Mouse (Mus musculus): ENCODE data around the gene Fgfr2. TPM values are rescaled to one million over a fixed set of nuclear protein-coding genes. Genes with fewer than 3 reads are reported as not detected.

Fgfr2 gene
- polyA plus RNA-seq, 1 experiment from 2014 or later, result 39.4 TPM

GRCm38 (mm10) chr7:132736099-132736862, 386.9 kb downstream of the Fgfr2 start:
- H3K4me3 ChIP-seq (replicated peaks), result no peak overlapping the region
- H3K36me3 ChIP-seq, result peaks cover 4% of the 10 kb centered on the region
- WGBS, result 62% methylated on average over 17 of the region's 17 CpGs
- H3K4me2 ChIP-seq (replicated peaks), result no peak overlapping the region
- H3K27ac ChIP-seq, result no peak overlapping the region
- ATAC-seq, result no peak
- H3K27me3 ChIP-seq, result no peaks in the 10 kb centered on the region
- no peaks in the 10 kb centered on the region for H3K9me3 ChIP-seq
- H3K9ac ChIP-seq (replicated peaks), result no peak overlapping the region
- peaks cover 45% of the 10 kb centered on the region for H3K4me1 ChIP-seq (replicated peaks)

GRCm38 (mm10) chr7:132735145-132735544, 388.0 kb downstream of the Fgfr2 start:
- Histone ChIP-seq H3K27me3 (no peaks in the 10 kb centered on the region), H3K4me1 (replicated peaks) (peaks cover 56% of the 10 kb centered on the region), H3K9ac (replicated peaks) (no peak overlapping the region), H3K9me3 (no peaks in the 10 kb centered on the region), H3K4me2 (replicated peaks) (no peak overlapping the region), H3K27ac (no peak overlapping the region), H3K36me3 (no peaks in the 10 kb centered on the region), H3K4me3 (replicated peaks) (no peak overlapping the region)
- ATAC-seq, result no peak
- 73% methylated on average over 5 of the region's 5 CpGs for WGBS

- peak overlapping the region; percentile 27; the same call in 1 of the 2 replicates for H3K27ac ChIP-seq
- no peak overlapping the region for H3K4me3 ChIP-seq (replicated peaks)
- 85% methylated on average over 9 of the region's 9 CpGs for WGBS
Measured at GRCm38 (mm10) chr7:132734222-132734621, 388.9 kb downstream of the Fgfr2 start.

GRCm38 (mm10) chr7:132733521-132733920, 389.6 kb downstream of the Fgfr2 start:
- Histone ChIP-seq H3K4me3 (replicated peaks) (no peak overlapping the region), H3K9ac (replicated peaks) (peak overlapping the region; percentile 7; the same call in 1 of the 2 replicates), H3K4me2 (replicated peaks) (no peak overlapping the region), H3K4me1 (replicated peaks) (peaks cover 57% of the 10 kb centered on the region), H3K36me3 (0 out of 2 replicates have a peak, but pooled peaks cover 2% of the 10 kb centered on the region), H3K27ac (peak overlapping the region; percentile 27; the same call in 1 of the 2 replicates), H3K9me3 (no peaks in the 10 kb centered on the region), H3K27me3 (no peaks in the 10 kb centered on the region)
- WGBS, result 51% methylated on average over 6 of the region's 6 CpGs
- no peak for ATAC-seq

More at GRCm38 (mm10) chr7:132734222-132734621, 388.9 kb downstream of the Fgfr2 start:
- Histone ChIP-seq H3K36me3 (0 out of 2 replicates have a peak, but pooled peaks cover 2% of the 10 kb centered on the region), H3K9me3 (no peaks in the 10 kb centered on the region), H3K9ac (replicated peaks) (no peak overlapping the region), H3K27me3 (no peaks in the 10 kb centered on the region), H3K4me1 (replicated peaks) (peaks cover 57% of the 10 kb centered on the region), H3K4me2 (replicated peaks) (no peak overlapping the region)
- no peak for ATAC-seq

- Histone ChIP-seq H3K4me3 (replicated peaks) (no peak overlapping the region), H3K9me3 (no peaks in the 10 kb centered on the region), H3K4me2 (replicated peaks) (no peak overlapping the region), H3K36me3 (0 out of 2 replicates have a peak, but pooled peaks cover 2% of the 10 kb centered on the region), H3K9ac (replicated peaks) (no peak overlapping the region), H3K27me3 (no peaks in the 10 kb centered on the region), H3K27ac (peak overlapping the region; percentile 30), H3K4me1 (replicated peaks) (peaks cover 59% of the 10 kb centered on the region)
- 48% methylated on average over 6 of the region's 6 CpGs for WGBS
- ATAC-seq, result no peak
Measured at GRCm38 (mm10) chr7:132732136-132732789, 390.9 kb downstream of the Fgfr2 start.

- Histone ChIP-seq H3K36me3 (0 out of 2 replicates have a peak, but pooled peaks cover 2% of the 10 kb centered on the region), H3K9me3 (no peaks in the 10 kb centered on the region), H3K27ac (peak overlapping the region; percentile 30), H3K4me2 (replicated peaks) (no peak overlapping the region), H3K4me3 (replicated peaks) (no peak overlapping the region), H3K4me1 (replicated peaks) (peaks cover 60% of the 10 kb centered on the region), H3K27me3 (no peaks in the 10 kb centered on the region), H3K9ac (replicated peaks) (no peak overlapping the region)
- WGBS, result 19% methylated on average over 6 of the region's 6 CpGs
- ATAC-seq, result peak; percentile 59
Measured at GRCm38 (mm10) chr7:132731558-132731957, 391.6 kb downstream of the Fgfr2 start.

- no peaks in the 10 kb centered on the region for H3K9me3 ChIP-seq
- 0 out of 2 replicates have a peak, but pooled peaks cover 2% of the 10 kb centered on the region for H3K36me3 ChIP-seq
- no peak for ATAC-seq
- no peaks in the 10 kb centered on the region for H3K27me3 ChIP-seq
- H3K4me3 ChIP-seq (replicated peaks), result no peak overlapping the region
- no peak overlapping the region for H3K4me2 ChIP-seq (replicated peaks)
- peak overlapping the region; percentile 30; the same call in 1 of the 2 replicates for H3K27ac ChIP-seq
- H3K4me1 ChIP-seq (replicated peaks), result peaks cover 56% of the 10 kb centered on the region
- no peak overlapping the region for H3K9ac ChIP-seq (replicated peaks)
- 62% methylated on average over 7 of the region's 7 CpGs for WGBS
Measured at GRCm38 (mm10) chr7:132730510-132730909, 392.6 kb downstream of the Fgfr2 start.

GRCm38 (mm10) chr7:132729093-132729831, 393.9 kb downstream of the Fgfr2 start:
- no peak for ATAC-seq
- Histone ChIP-seq H3K4me1 (replicated peaks) (peaks cover 53% of the 10 kb centered on the region), H3K4me3 (replicated peaks) (no peak overlapping the region), H3K27ac (no peak overlapping the region), H3K9me3 (no peaks in the 10 kb centered on the region), H3K9ac (replicated peaks) (no peak overlapping the region), H3K4me2 (replicated peaks) (no peak overlapping the region), H3K27me3 (no peaks in the 10 kb centered on the region), H3K36me3 (0 out of 2 replicates have a peak, but pooled peaks cover 2% of the 10 kb centered on the region)
- 84% methylated on average over 4 of the region's 4 CpGs for WGBS

GRCm38 (mm10) chr7:132726106-132726861, 396.9 kb downstream of the Fgfr2 start:
- Histone ChIP-seq H3K9me3 (no peaks in the 10 kb centered on the region), H3K9ac (replicated peaks) (no peak overlapping the region), H3K36me3 (0 out of 2 replicates have a peak, but pooled peaks cover 2% of the 10 kb centered on the region), H3K27ac (no peak overlapping the region), H3K4me2 (replicated peaks) (no peak overlapping the region), H3K27me3 (no peaks in the 10 kb centered on the region), H3K4me3 (replicated peaks) (no peak overlapping the region), H3K4me1 (replicated peaks) (peaks cover 32% of the 10 kb centered on the region)
- no peak for ATAC-seq
- WGBS, result 75% methylated on average over 13 of the region's 13 CpGs

- no peak overlapping the region for H3K4me3 ChIP-seq (replicated peaks)
- H3K4me1 ChIP-seq (replicated peaks), result peaks cover 31% of the 10 kb centered on the region
- no peak for ATAC-seq
- no peak overlapping the region for H3K27ac ChIP-seq
- H3K36me3 ChIP-seq, result 0 out of 2 replicates have a peak, but pooled peaks cover 2% of the 10 kb centered on the region
- no peak overlapping the region for H3K4me2 ChIP-seq (replicated peaks)
- H3K27me3 ChIP-seq, result no peaks in the 10 kb centered on the region
- H3K9ac ChIP-seq (replicated peaks), result no peak overlapping the region
- 89% methylated on average over 5 of the region's 5 CpGs for WGBS
- no peaks in the 10 kb centered on the region for H3K9me3 ChIP-seq
Measured at GRCm38 (mm10) chr7:132724501-132725062, 398.6 kb downstream of the Fgfr2 start.

GRCm38 (mm10) chr7:132723906-132724305, 399.2 kb downstream of the Fgfr2 start:
- no peaks in the 10 kb centered on the region for H3K9me3 ChIP-seq
- H3K27me3 ChIP-seq, result no peaks in the 10 kb centered on the region
- H3K36me3 ChIP-seq, result no peaks in the 10 kb centered on the region
- H3K4me2 ChIP-seq (replicated peaks), result no peak overlapping the region
- no peak overlapping the region for H3K9ac ChIP-seq (replicated peaks)
- no peak overlapping the region for H3K4me3 ChIP-seq (replicated peaks)
- H3K4me1 ChIP-seq (replicated peaks), result peaks cover 31% of the 10 kb centered on the region
- H3K27ac ChIP-seq, result no peak overlapping the region
- 88% methylated on average over 11 of the region's 11 CpGs for WGBS
- peak; percentile 40; the same call in 1 of the 2 replicates for ATAC-seq

Measured in midbrain, embryonic 13.5 days (tissue).